Mouse (Mus musculus) midbrain, embryonic 10.5 days (tissue): ENCODE measurements at regions not wholly inside any gene's neighbourhood (a gene's known extent, or its start where the extent isn't known, plus 50 kb on each side); places are given as distances from the start of the nearest gene placed in this dataset. TPM values are rescaled to one million over a fixed set of nuclear protein-coding genes. Genes with fewer than 3 reads are reported as not detected.

Experiments
- microRNA-seq: library from miRNA; unstranded; fragments of <30 nt; microRNA quantifications from one replicate; pipeline ENCODE4, GENCODE M21; 2017

Small RNAs in the stretch of these regions (microRNA-seq; reads per million reads assigned to microRNA genes)
- gene Mir3963 = not detected
